Mouse (Mus musculus) kidney, embryonic 14.5 days (tissue): ENCODE data around the gene Olfr384. TPM values are rescaled to one million over a fixed set of nuclear protein-coding genes. Genes with fewer than 3 reads are reported as not detected.
"Not testable (repeated sequence)": the region's sequence is repeated elsewhere in the genome, so short reads cannot be mapped to it uniquely, and the experiment has no call there.

Experiments
- ATAC-seq: fragments of 200-750 bp; cut with Nextera tagmentation; 2 replicates; pipeline ENCODE4 v1.8.0; 2017; ENCODE audit warnings: moderate number of reproducible peaks, mild to moderate bottlenecking, moderate TSS enrichment, moderate library complexity; ENCODE audit not compliant: low FRiP score, low TSS enrichment
- H3K27ac ChIP-seq: fragments of 300-500 bp; sonication (generic); 2 replicates; pipeline ENCODE4 v1.5.1; 2014; ENCODE audit warnings: low read depth, mild to moderate bottlenecking, low read length, moderate library complexity, mixed read lengths
- H3K27me3 ChIP-seq: fragments of 300-500 bp; sonication (generic); 2 replicates; pipeline ENCODE4 v1.6.1; 2014; ENCODE audit warnings: mild to moderate bottlenecking, low read length; ENCODE audit not compliant: control insufficient read depth, insufficient read depth
- H3K36me3 ChIP-seq: fragments of 300-500 bp; sonication (generic); 2 replicates; pipeline ENCODE4 v1.6.1; 2014; ENCODE audit warnings: low read length, mixed read lengths; ENCODE audit not compliant: control insufficient read depth, insufficient read depth
- H3K4me1 ChIP-seq: fragments of 300-500 bp; sonication (generic); 2 replicates; pipeline ENCODE4 v1.6.1; 2014; ENCODE audit warnings: low read length, mixed read lengths; ENCODE audit not compliant: control insufficient read depth, insufficient read depth
- H3K4me2 ChIP-seq: fragments of 300-500 bp; sonication (generic); replicated peaks from 2 replicates; pipeline ENCODE4 v1.6.1; 2014; ENCODE audit warnings: low read depth, mild to moderate bottlenecking, low read length
- H3K4me3 ChIP-seq: fragments of 300-500 bp; sonication (generic); 2 replicates; pipeline ENCODE4 v1.5.1; 2014; ENCODE audit warnings: mild to moderate bottlenecking, low read length
- H3K9ac ChIP-seq: fragments of 300-500 bp; sonication (generic); 2 replicates; pipeline ENCODE4 v1.6.1; 2014; ENCODE audit warnings: low read depth, mild to moderate bottlenecking, low read length, moderate library complexity
- H3K9me3 ChIP-seq: fragments of 300-500 bp; sonication (generic); 2 replicates; pipeline ENCODE4 v1.6.1; 2016; ENCODE audit warnings: low read length; ENCODE audit not compliant: control insufficient read depth
- WGBS: fragments of 180-500 bp; shearing (Covaris S2); extraction: QIAGEN DNeasy Blood & Tissue Kit; methylation state at CpG from one replicate; pipeline ENCODE4 v1.1.7; 2014; 5-methylcytosine and 5-hydroxymethylcytosine counted together
- polyA plus RNA-seq: library from polyadenylated mRNA; unstranded; fragments of >200 nt; fragmentation: Nextera tagmentation; extraction: Ambion mirVana; gene quantifications from 2 replicates; pipeline ENCODE4 v1.2.1, GENCODE M21; 2014

Olfr384 gene
- not detected in 2 replicates for polyA plus RNA-seq

DNA sequence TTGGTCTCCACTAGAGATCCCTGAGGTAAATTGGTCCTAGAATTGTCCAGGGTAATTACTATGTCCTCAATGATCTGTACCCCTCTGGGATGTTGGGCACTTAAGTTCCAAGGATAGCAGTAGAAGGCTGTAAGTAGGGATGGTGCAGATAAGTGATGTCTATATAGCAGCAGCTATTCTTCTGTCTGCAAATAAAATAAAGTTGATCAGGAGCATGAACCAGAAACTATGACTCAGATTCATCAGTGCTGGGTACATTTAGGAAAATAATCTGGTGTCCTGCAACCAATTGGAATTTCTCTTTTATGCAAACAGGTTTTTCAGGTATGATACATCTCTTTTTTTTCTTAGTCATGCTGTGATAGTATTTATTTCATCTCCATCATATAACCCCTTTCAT is at the start of gene Olfr384:
TSS of gene Olfr384 (plus strand) at position 301 of the 400 bp plus-strand sequence.
- no peak within 1 kb of the TSS for H3K27ac ChIP-seq
- no peak within 1 kb of the TSS for H3K4me3 ChIP-seq
- no peaks in the 10 kb centered on the region for H3K9me3 ChIP-seq
- H3K9ac ChIP-seq, result no peak within 1 kb of the TSS
- H3K27me3 ChIP-seq, result no peaks in the 10 kb centered on the region
- no peaks in the 10 kb centered on the region for H3K4me1 ChIP-seq
- ATAC-seq, result no peak
- no peak within 1 kb of the TSS for H3K4me2 ChIP-seq
- no peaks in the 10 kb centered on the region for H3K36me3 ChIP-seq

DNA sequence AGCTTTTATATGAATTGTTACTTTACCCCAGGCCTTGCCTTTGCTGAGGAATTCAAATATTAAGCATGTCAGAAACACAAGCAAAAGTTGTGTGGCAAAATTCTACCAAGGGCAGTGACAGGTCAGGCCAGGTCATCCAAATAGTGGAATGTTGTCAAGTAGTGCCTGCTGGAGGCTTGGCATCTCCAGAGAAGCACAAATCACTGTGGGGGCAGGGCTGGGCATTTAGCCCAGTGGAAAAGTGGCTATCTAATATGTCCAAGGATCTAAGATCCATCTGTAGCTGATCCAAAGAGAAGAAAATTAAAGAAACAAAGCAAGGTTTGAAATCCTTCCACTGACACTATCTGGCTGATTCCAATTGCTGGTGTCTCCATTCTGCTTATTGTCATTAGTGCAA is 18.5 kb upstream of the Olfr384 start:
- no peak overlapping the region for H3K4me3 ChIP-seq
- no peak overlapping the region for H3K27ac ChIP-seq
- no peak for ATAC-seq
- H3K9me3 ChIP-seq, result peaks cover 2% of the 10 kb centered on the region; the same call in 1 of the 2 replicates
- H3K27me3 ChIP-seq, result no peaks in the 10 kb centered on the region
- no peaks in the 10 kb centered on the region for H3K4me1 ChIP-seq
- no peak overlapping the region for H3K9ac ChIP-seq
- H3K4me2 ChIP-seq, result no peak overlapping the region
- no peaks in the 10 kb centered on the region for H3K36me3 ChIP-seq

DNA sequence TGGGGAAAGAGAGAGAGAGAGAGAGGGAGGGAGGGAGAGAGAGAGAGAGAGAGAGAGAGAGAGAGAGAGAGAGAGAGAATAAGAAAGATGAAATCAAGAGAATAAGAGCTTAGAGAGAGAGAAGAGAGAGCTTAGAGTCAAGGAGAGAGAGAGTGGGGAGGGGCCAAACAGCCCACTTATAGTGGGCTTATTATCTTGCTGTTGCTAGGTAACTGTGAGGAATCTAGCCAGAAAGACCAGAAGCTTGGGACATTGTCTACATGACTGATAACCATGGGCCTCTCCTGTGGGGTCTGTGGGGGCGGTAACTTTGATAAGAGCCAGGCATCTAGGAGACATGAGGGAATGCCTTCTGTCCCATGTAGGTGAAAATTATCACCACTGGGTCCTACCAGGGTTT is 15.2 kb upstream of the Olfr384 start:
- not testable (repeated sequence) for H3K9ac ChIP-seq, H3K36me3 ChIP-seq, H3K4me3 ChIP-seq, ATAC-seq, H3K27ac ChIP-seq, H3K27me3 ChIP-seq, H3K4me1 ChIP-seq, H3K9me3 ChIP-seq, H3K4me2 ChIP-seq
- 80% methylated on average over 1 of the region's 1 CpGs for WGBS

DNA sequence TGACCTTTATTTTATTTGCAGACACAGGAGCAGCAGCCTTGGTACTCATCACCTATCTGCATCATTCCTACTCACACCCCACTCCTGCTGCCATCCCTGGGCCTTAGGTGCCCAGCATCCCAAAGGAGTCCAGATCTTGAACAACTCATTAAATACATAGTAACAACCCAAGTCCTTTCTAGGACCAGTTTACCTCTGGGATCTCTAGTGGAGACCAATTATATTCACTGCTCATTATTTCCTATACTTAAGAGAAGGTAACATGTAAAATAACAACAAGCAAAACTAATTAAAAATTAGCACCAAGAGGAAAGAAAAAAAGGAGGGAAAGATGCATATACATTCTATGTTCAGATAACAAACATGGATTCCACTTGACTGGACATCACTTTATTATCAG is 5.5 kb upstream of the Olfr384 start, which contains the start of gene Olfr385:
TSS of gene Olfr385 (minus strand) at position 101 of the 400 bp plus-strand sequence.
- Histone ChIP-seq H3K4me2 (no peak within 1 kb of the TSS), H3K27ac (no peak within 1 kb of the TSS), H3K36me3 (no peaks in the 10 kb centered on the region), H3K4me1 (no peaks in the 10 kb centered on the region), H3K27me3 (no peaks in the 10 kb centered on the region), H3K4me3 (no peak within 1 kb of the TSS), H3K9ac (no peak within 1 kb of the TSS), H3K9me3 (no peaks in the 10 kb centered on the region)
- no peak for ATAC-seq

Other genes with a start within 250 kb of the Olfr384 start
- gene Olfr20, start 247.8 kb upstream of the Olfr384 start, polyA plus RNA-seq, result not detected in 2 replicates
- not detected in 2 replicates for gene Olfr376, start 227.3 kb upstream of the Olfr384 start, polyA plus RNA-seq
- gene Olfr1, start 199.0 kb upstream of the Olfr384 start, polyA plus RNA-seq, result not detected in 2 replicates
- gene Olfr378, start 170.1 kb upstream of the Olfr384 start, polyA plus RNA-seq, result not detected in 2 replicates
- gene Olfr380, start 141.1 kb upstream of the Olfr384 start, polyA plus RNA-seq, result not detected in 2 replicates
- not detected in 2 replicates for gene Olfr381, start 107.0 kb upstream of the Olfr384 start, polyA plus RNA-seq
- not detected in 2 replicates for gene Olfr382, start 81.4 kb upstream of the Olfr384 start, polyA plus RNA-seq
- gene Olfr385, start 5.6 kb upstream of the Olfr384 start, polyA plus RNA-seq, result not detected in 2 replicates
- gene Zfp735, start 90.2 kb downstream of the Olfr384 start, polyA plus RNA-seq, result not detected in 2 replicates
- gene Olfr389, start 182.1 kb downstream of the Olfr384 start, polyA plus RNA-seq, result not detected in 2 replicates
- gene Olfr390, start 184.4 kb downstream of the Olfr384 start, polyA plus RNA-seq, result not detected in 2 replicates
- gene Olfr391-ps, start 204.5 kb downstream of the Olfr384 start, polyA plus RNA-seq, result not detected in 2 replicates
- gene Olfr392, start 218.5 kb downstream of the Olfr384 start, polyA plus RNA-seq, result not detected in 2 replicates